Mouse (Mus musculus) liver, embryonic 14.5 days (tissue): ENCODE measurements around the gene Zfand2b. TPM values are rescaled to one million over a fixed set of nuclear protein-coding genes. Genes with fewer than 3 reads are reported as not detected.

Source experiments
- ATAC-seq: fragments of 200-750 bp; cut with Nextera tagmentation; 2 replicates; pipeline ENCODE4 v1.8.0; 2017; ENCODE audit warnings: moderate number of reproducible peaks, mild to moderate bottlenecking, moderate library complexity; ENCODE audit not compliant: insufficient read depth
- DNase-seq, 3 experiments: peaks; one replicate each; pipeline ENCODE4 v3.0.0-alpha.2; 2012 to 2013; ENCODE audit warnings: low read depth in 3 of 3, low spot score in 3 of 3
- H3K27ac ChIP-seq: fragments of 300-500 bp; sonication (generic); 2 replicates; pipeline ENCODE4 v1.5.1; 2014; ENCODE audit warnings: moderate library complexity, mild to moderate bottlenecking, control low read depth, inconsistent platforms
- H3K27me3 ChIP-seq: fragments of 300-500 bp; sonication (generic); 2 replicates; pipeline ENCODE4 v1.6.1; 2014; ENCODE audit warnings: mild to moderate bottlenecking, low read length, moderate library complexity; ENCODE audit not compliant: control insufficient read depth, insufficient read depth
- H3K36me3 ChIP-seq: fragments of 300-500 bp; sonication (generic); replicated peaks from 2 replicates; pipeline ENCODE4 v1.6.1; 2014; ENCODE audit warnings: low read depth; ENCODE audit not compliant: control insufficient read depth, insufficient read depth
- H3K4me1 ChIP-seq, 2 experiments: fragments of 200-500 bp in 1 of 2; fragments of 300-500 bp in 1 of 2; sonication (generic) in 1 of 2; replicated peaks; 2 replicates each; pipeline ENCODE4 v1.6.1; 2012 to 2014; ENCODE audit warnings: antibody characterized with exemption in 1 of 2, inconsistent platforms in 1 of 2, low read length in 1 of 2; ENCODE audit not compliant: control insufficient read depth in 2 of 2, insufficient read depth in 2 of 2
- H3K4me2 ChIP-seq: fragments of 300-500 bp; sonication (generic); 2 replicates; pipeline ENCODE4 v1.6.1; 2014; ENCODE audit warnings: low read depth, mild to moderate bottlenecking, control low read depth, moderate library complexity
- H3K4me3 ChIP-seq, 2 experiments: fragments of 200-500 bp in 1 of 2; fragments of 300-500 bp in 1 of 2; sonication (generic) in 1 of 2; 2 replicates each; pipeline ENCODE4 v1.5.1; 2012 to 2014; ENCODE audit warnings: low read depth in 2 of 2, low read length in 2 of 2, mild to moderate bottlenecking in 2 of 2, control low read depth in 1 of 2, inconsistent platforms in 1 of 2, moderate library complexity in 1 of 2; ENCODE audit not compliant: insufficient read depth in 1 of 2
- H3K9ac ChIP-seq: fragments of 300-500 bp; sonication (generic); replicated peaks from 2 replicates; pipeline ENCODE4 v1.6.1; 2014; ENCODE audit warnings: mild to moderate bottlenecking, control low read depth, moderate library complexity
- H3K9me3 ChIP-seq: fragments of 300-500 bp; sonication (generic); 2 replicates; pipeline ENCODE4 v1.6.1; 2016; ENCODE audit warnings: low read length, mixed read lengths; ENCODE audit not compliant: control insufficient read depth
- CTCF ChIP-seq: IDR thresholded peaks from 2 replicates; pipeline ENCODE4 v1.5.1; 2016; ENCODE audit warnings: antibody characterized with exemption, low read depth, control low read depth
- EP300 ChIP-seq: IDR thresholded peaks from 2 replicates; pipeline ENCODE4 v1.6.1; 2016; ENCODE audit warnings: antibody characterized with exemption, low read depth
- WGBS: fragments of 180-500 bp; shearing (Covaris S2); extraction: QIAGEN DNeasy Blood & Tissue Kit; methylation state at CpG from one replicate; pipeline ENCODE4 v1.1.7; 2014; ENCODE audit not compliant: insufficient replicate concordance; 5-methylcytosine and 5-hydroxymethylcytosine counted together
- polyA plus RNA-seq, 2 experiments: library from polyadenylated mRNA; depleted of rRNA in 1 of 2; stranded (reverse) in 1 of 2; unstranded in 1 of 2; fragments of >200 nt; fragmentation: Nextera tagmentation in 1 of 2; extraction: Ambion mirVana in 1 of 2; gene quantifications; 2 replicates each; pipeline versions ENCODE4 v1.2.1 to v1.2.3; 2012 to 2014

Gene Zfand2b
- polyA plus RNA-seq, 2 experiments: 35.3 to 40.6 TPM

- no peak overlapping the region for H3K4me2 ChIP-seq
- H3K36me3 ChIP-seq: no peaks in the 10 kb centered on the region
- H3K27ac ChIP-seq: no peak overlapping the region
- ATAC-seq (no peak), DNase-seq (no peak)
- TF ChIP-seq CTCF (no peak), EP300 (no peak)
- no peak overlapping the region for H3K9ac ChIP-seq
- 59% methylated on average over 3 of the region's 3 CpGs for WGBS
- H3K9me3 ChIP-seq: no peaks in the 10 kb centered on the region
- H3K4me1 ChIP-seq: peaks cover 12 to 15% of the 10 kb centered on the region in 2 experiments
- no peak overlapping the region for H3K4me3 ChIP-seq
- H3K27me3 ChIP-seq: no peaks in the 10 kb centered on the region
Measured at GRCm38 (mm10) chr1:75128641-75129040, 39.8 kb upstream of the Zfand2b start.

- H3K4me2 ChIP-seq: peak within 1 kb of the TSS; percentile 11; the same call in 1 of the 2 replicates
- ATAC-seq: no peak
- TF ChIP-seq EP300: no peak
- H3K4me1 ChIP-seq: peaks cover 33 to 38% of the 10 kb centered on the region in 2 experiments
- no peaks in the 10 kb centered on the region for H3K27me3 ChIP-seq
- DNase-seq: no peak
- H3K36me3 ChIP-seq: peaks cover 38% of the 10 kb centered on the region
- WGBS: 52% methylated on average over 12 of the region's 12 CpGs
- no peak within 1 kb of the TSS for H3K4me3 ChIP-seq
- no peaks in the 10 kb centered on the region for H3K9me3 ChIP-seq
- no peak within 1 kb of the TSS for H3K27ac ChIP-seq
- H3K9ac ChIP-seq: no peak within 1 kb of the TSS; the same call in 1 of the 2 replicates
Measured at GRCm38 (mm10) chr1:75133421-75134207, 34.8 kb upstream of the Zfand2b start, which contains the start of gene Slc23a3. Gene Slc23a3 (minus strand): TSS chr1:75133890.

GRCm38 (mm10) chr1:75136293-75136692, 32.2 kb upstream of the Zfand2b start:
- peaks cover 46 to 55% of the 10 kb centered on the region in 2 experiments for H3K4me1 ChIP-seq
- peak overlapping the region; percentile 71 for H3K4me2 ChIP-seq
- TF ChIP-seq EP300: no peak
- no peak for TF ChIP-seq CTCF
- H3K9ac ChIP-seq: peak overlapping the region; percentile 73
- peak; percentile 74 for ATAC-seq
- no peaks in the 10 kb centered on the region for H3K9me3 ChIP-seq
- H3K27me3 ChIP-seq: no peaks in the 10 kb centered on the region
- H3K36me3 ChIP-seq: peaks cover 52% of the 10 kb centered on the region
- 20% methylated on average over 6 of the region's 6 CpGs for WGBS
- H3K27ac ChIP-seq: peak overlapping the region; percentile 94
- H3K4me3 ChIP-seq: peak overlapping the region; percentile 25 to 38; a peak in 3 of 4 replicates
- no peak for DNase-seq

- no peaks in the 10 kb centered on the region for H3K9me3 ChIP-seq
- peak overlapping the region; percentile 73 for H3K9ac ChIP-seq
- DNase-seq: peak; percentile 73 to 79 (median 75)
- peak overlapping the region; percentile 94 for H3K27ac ChIP-seq
- TF ChIP-seq EP300: peak; percentile 93
- peak; percentile 27 for TF ChIP-seq CTCF
- 6% methylated on average over 3 of the region's 3 CpGs for WGBS
- no peaks in the 10 kb centered on the region for H3K27me3 ChIP-seq
- peak overlapping the region; percentile 25 to 38; a peak in 3 of 4 replicates for H3K4me3 ChIP-seq
- peak overlapping the region; percentile 71 for H3K4me2 ChIP-seq
- peaks cover 46 to 55% of the 10 kb centered on the region in 2 experiments for H3K4me1 ChIP-seq
- peaks cover 52% of the 10 kb centered on the region for H3K36me3 ChIP-seq
- ATAC-seq: peak; percentile 89
Measured at GRCm38 (mm10) chr1:75136730-75137129, 31.7 kb upstream of the Zfand2b start.

GRCm38 (mm10) chr1:75138448-75138847, 30.0 kb upstream of the Zfand2b start:
- H3K36me3 ChIP-seq: peaks cover 52% of the 10 kb centered on the region
- no peaks in the 10 kb centered on the region for H3K9me3 ChIP-seq
- no peaks in the 10 kb centered on the region for H3K27me3 ChIP-seq
- H3K9ac ChIP-seq: no peak overlapping the region; the same call in 1 of the 2 replicates
- H3K4me1 ChIP-seq: peaks cover 46 to 58% of the 10 kb centered on the region in 2 experiments
- H3K27ac ChIP-seq: peak overlapping the region; percentile 94
- peak; percentile 64 for TF ChIP-seq EP300
- no peak for TF ChIP-seq CTCF
- peak overlapping the region in 1 of 2 experiments; percentile 27; a peak in 1 of 4 replicates for H3K4me3 ChIP-seq
- DNase-seq: peak; percentile 47 to 56 (median 50)
- no peak for ATAC-seq
- WGBS: 45% methylated on average over 2 of the region's 2 CpGs
- H3K4me2 ChIP-seq: peak overlapping the region; percentile 71
